Mouse (Mus musculus): Measurements from ENCODE around the gene Pcdh15. TPM values are rescaled to one million over a fixed set of nuclear protein-coding genes. Genes with fewer than 3 reads are reported as not detected.

Gene Pcdh15
- polyA plus RNA-seq, 1 experiment = 14.9 TPM

- TF ChIP-seq CTCF (IDR thresholded peaks at IDR 0.05; ENCODE audit: extremely low read depth, insufficient read depth, low read length) (no peak), POLR2A (IDR thresholded peaks at IDR 0.05; ENCODE audit: extremely low read depth, insufficient read depth, low read length) (no peak)
- Histone ChIP-seq H3K27ac (ENCODE audit: insufficient read depth, low read length) (no peak overlapping the region), H3K4me1 (ENCODE audit: control insufficient read depth, insufficient read depth, low read length) (no peaks in the 10 kb centered on the region), H3K4me3 (ENCODE audit: insufficient read depth, low read length) (no peak overlapping the region)
Observed at GRCm38 (mm10) chr10:73908568-73908967, 809.4 kb downstream of the Pcdh15 start.

GRCm38 (mm10) chr10:73915170-73915569 lies 816.0 kb downstream of the Pcdh15 start:
- TF ChIP-seq POLR2A (IDR thresholded peaks at IDR 0.05; ENCODE audit: extremely low read depth, insufficient read depth, low read length) (no peak), CTCF (IDR thresholded peaks at IDR 0.05; ENCODE audit: extremely low read depth, insufficient read depth, low read length) (no peak)
- H3K4me1 ChIP-seq (ENCODE audit: control insufficient read depth, insufficient read depth, low read length) = no peaks in the 10 kb centered on the region
- no peak overlapping the region for H3K4me3 ChIP-seq (ENCODE audit: insufficient read depth, low read length)
- H3K27ac ChIP-seq (ENCODE audit: insufficient read depth, low read length) = no peak overlapping the region

- TF ChIP-seq POLR2A (IDR thresholded peaks at IDR 0.05; ENCODE audit: extremely low read depth, insufficient read depth, low read length) (no peak), CTCF (IDR thresholded peaks at IDR 0.05; ENCODE audit: extremely low read depth, insufficient read depth, low read length) (peak; percentile 44; the same call in 1 of the 2 replicates)
- H3K4me1 ChIP-seq (ENCODE audit: control insufficient read depth, insufficient read depth, low read length) = no peaks in the 10 kb centered on the region
- no peak overlapping the region for H3K27ac ChIP-seq (ENCODE audit: insufficient read depth, low read length)
- no peak overlapping the region for H3K4me3 ChIP-seq (ENCODE audit: insufficient read depth, low read length)
Observed at GRCm38 (mm10) chr10:73921579-73921978, 822.4 kb downstream of the Pcdh15 start.

DNA sequence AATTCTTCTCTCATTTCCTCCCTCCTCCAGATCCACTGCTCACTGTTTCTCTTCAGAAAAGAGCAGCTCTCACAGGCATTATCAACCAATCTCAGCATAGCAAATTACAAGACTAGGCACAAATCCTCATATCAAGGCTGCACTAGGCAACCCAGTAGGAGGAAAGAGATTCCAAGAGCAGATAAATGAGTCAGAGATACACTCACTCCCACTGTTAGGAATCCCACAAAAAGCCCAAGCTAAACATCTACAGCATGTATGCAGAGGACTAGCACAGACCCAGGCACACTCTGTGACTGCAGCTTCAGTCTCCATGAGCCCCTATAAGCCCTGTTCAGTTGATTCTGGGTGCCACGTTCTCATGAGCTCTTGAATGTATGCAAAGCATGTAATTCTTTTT lies 829.5 kb downstream of the Pcdh15 start:
- peaks cover 1% of the 10 kb centered on the region; the same call in 1 of the 2 replicates for H3K4me1 ChIP-seq (ENCODE audit: control insufficient read depth, insufficient read depth, low read length)
- TF ChIP-seq CTCF (IDR thresholded peaks at IDR 0.05; ENCODE audit: extremely low read depth, insufficient read depth, low read length) (no peak), POLR2A (IDR thresholded peaks at IDR 0.05; ENCODE audit: extremely low read depth, insufficient read depth, low read length) (no peak)
- H3K27ac ChIP-seq (ENCODE audit: insufficient read depth, low read length) = no peak overlapping the region
- no peak overlapping the region for H3K4me3 ChIP-seq (ENCODE audit: insufficient read depth, low read length)

DNA sequence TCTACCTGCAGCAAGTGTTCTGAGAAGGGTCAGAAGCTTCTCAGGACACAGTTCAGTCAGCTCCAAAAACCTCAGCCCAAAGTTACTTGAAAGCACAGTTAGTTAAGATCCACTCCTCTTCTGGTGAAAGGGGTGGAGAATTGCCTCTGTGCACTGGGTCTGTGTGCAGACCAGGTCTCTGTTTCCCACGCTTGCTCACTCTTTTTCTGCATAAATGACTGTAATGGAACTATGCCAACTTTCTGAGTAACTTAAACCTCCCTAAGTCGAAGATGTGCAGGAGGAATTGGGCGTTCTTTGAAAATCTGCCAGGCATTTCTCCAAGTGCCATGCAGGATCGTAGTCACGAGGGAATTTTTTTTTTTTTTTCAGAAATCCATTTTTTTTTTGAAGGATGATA lies 830.6 kb downstream of the Pcdh15 start:
- Histone ChIP-seq H3K4me3 (ENCODE audit: insufficient read depth, low read length) (no peak overlapping the region), H3K27ac (ENCODE audit: insufficient read depth, low read length) (no peak overlapping the region), H3K4me1 (ENCODE audit: control insufficient read depth, insufficient read depth, low read length) (peaks cover 1% of the 10 kb centered on the region; the same call in 1 of the 2 replicates)
- no peak for TF ChIP-seq CTCF (IDR thresholded peaks at IDR 0.05; ENCODE audit: extremely low read depth, insufficient read depth, low read length)
- no peak for TF ChIP-seq POLR2A (IDR thresholded peaks at IDR 0.05; ENCODE audit: extremely low read depth, insufficient read depth, low read length)

GRCm38 (mm10) chr10:73931185-73931584 lies 832.0 kb downstream of the Pcdh15 start:
- TF ChIP-seq CTCF (IDR thresholded peaks at IDR 0.05; ENCODE audit: extremely low read depth, insufficient read depth, low read length) = no peak
- H3K4me3 ChIP-seq (ENCODE audit: insufficient read depth, low read length) = no peak overlapping the region
- peaks cover 1% of the 10 kb centered on the region; the same call in 1 of the 2 replicates for H3K4me1 ChIP-seq (ENCODE audit: control insufficient read depth, insufficient read depth, low read length)
- no peak overlapping the region for H3K27ac ChIP-seq (ENCODE audit: insufficient read depth, low read length)

DNA sequence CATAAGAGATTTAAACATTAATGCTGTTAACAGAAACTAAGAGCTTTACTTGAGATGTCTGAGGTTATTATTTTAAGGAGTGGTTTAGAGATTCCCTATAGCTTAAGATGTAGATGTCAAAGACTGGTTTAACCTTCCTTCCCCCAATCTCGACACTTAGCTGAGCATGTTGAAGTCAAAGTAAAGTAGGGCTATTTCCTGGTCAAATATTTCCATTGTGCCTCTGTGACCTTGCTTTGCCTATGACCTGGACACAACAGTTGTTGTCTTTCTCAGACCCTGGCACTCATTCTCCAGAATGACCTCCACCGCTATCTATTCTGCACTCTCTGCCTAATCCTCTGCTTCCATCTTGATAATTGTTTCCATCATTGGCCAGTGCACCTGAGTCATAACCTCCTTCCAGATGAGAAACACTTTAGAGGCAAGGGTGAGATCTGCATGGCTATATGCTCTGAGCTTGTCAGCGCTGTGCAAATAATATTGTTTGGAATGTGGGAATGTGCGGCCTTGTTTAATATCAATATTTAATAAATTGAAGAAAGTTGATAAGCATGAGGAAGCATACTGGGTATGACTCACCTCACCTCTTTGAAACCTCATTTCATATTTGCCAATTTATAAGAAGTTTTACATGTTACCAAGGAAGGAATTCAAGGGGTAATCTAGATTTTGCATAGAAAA lies 833.0 kb downstream of the Pcdh15 start:
- no peak overlapping the region for H3K4me3 ChIP-seq (ENCODE audit: insufficient read depth, low read length)
- TF ChIP-seq CTCF (IDR thresholded peaks at IDR 0.05; ENCODE audit: extremely low read depth, insufficient read depth, low read length) (no peak), POLR2A (IDR thresholded peaks at IDR 0.05; ENCODE audit: extremely low read depth, insufficient read depth, low read length) (no peak)
- peaks cover 1% of the 10 kb centered on the region; the same call in 1 of the 2 replicates for H3K4me1 ChIP-seq (ENCODE audit: control insufficient read depth, insufficient read depth, low read length)

DNA sequence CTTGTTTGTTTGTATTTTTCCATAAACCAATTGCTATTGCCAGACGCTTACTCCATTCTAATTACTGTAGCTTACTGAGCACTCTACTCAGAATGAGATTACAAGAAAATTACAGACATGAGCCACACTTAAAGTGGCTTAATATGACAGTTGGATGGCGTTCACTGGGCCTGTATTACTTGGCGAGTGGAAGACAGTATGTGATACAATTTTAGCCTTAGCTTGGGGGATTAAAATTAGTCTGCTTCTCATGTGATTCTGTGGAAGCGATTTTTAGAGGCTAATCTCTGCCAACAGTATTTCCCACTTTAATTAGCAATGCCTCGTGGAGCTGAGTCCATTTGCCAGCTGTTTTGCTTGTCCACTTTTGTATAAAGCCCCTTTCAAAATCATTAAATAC lies 837.0 kb downstream of the Pcdh15 start:
- Histone ChIP-seq H3K27ac (ENCODE audit: insufficient read depth, low read length) (no peak overlapping the region), H3K4me1 (ENCODE audit: control insufficient read depth, insufficient read depth, low read length) (no peaks in the 10 kb centered on the region), H3K4me3 (ENCODE audit: insufficient read depth, low read length) (no peak overlapping the region)
- TF ChIP-seq POLR2A (IDR thresholded peaks at IDR 0.05; ENCODE audit: extremely low read depth, insufficient read depth, low read length) (no peak), CTCF (IDR thresholded peaks at IDR 0.05; ENCODE audit: extremely low read depth, insufficient read depth, low read length) (no peak)

More for the DNA sequence above, 833.0 kb downstream of the Pcdh15 start:
- no peak overlapping the region for H3K27ac ChIP-seq (ENCODE audit: insufficient read depth, low read length)

DNA sequence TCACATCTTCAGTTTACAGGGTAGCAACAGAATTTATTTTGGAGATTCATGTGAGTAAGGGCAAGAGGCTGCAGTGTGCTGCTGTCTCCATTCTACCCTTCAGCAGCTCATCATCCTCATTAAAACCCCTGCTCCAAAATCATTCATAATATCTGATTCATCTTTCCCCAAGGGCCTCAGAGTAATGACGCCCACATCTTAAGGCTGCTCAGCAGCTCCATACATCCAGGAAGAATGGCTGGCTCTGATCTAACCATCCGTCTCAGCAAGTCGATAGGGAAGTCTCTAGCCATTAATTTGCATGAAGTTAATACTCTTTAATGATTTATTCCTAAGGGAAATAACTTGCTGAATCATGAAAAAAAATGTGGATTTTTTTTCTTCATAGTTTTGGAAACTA lies 839.8 kb downstream of the Pcdh15 start:
- Histone ChIP-seq H3K27ac (ENCODE audit: insufficient read depth, low read length) (no peak overlapping the region), H3K4me3 (ENCODE audit: insufficient read depth, low read length) (no peak overlapping the region), H3K4me1 (ENCODE audit: control insufficient read depth, insufficient read depth, low read length) (no peaks in the 10 kb centered on the region)
- TF ChIP-seq CTCF (IDR thresholded peaks at IDR 0.05; ENCODE audit: extremely low read depth, insufficient read depth, low read length) = no peak
- no peak for TF ChIP-seq POLR2A (IDR thresholded peaks at IDR 0.05; ENCODE audit: extremely low read depth, insufficient read depth, low read length)

DNA sequence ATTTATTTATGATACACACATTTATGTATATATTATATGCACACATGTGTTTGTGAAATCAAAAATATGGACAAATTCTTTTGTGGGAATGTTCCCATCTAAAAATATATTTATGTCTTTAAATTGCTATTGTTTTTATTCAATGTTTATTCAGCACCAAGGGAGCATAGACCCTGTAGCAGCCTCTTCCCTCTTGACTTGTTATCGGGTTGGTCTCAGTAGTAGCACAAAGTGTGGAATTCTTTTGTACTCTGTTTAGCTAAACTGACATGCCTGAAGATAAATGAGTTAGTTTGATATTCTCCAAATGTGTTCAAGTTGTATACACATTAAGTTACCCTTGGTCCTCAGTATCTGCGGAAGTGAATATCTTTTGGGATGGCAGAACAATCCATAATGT lies 848.7 kb downstream of the Pcdh15 start:
- H3K4me1 ChIP-seq (ENCODE audit: control insufficient read depth, insufficient read depth, low read length) = no peaks in the 10 kb centered on the region
- no peak overlapping the region for H3K4me3 ChIP-seq (ENCODE audit: insufficient read depth, low read length)
- H3K27ac ChIP-seq (ENCODE audit: insufficient read depth, low read length) = no peak overlapping the region
- TF ChIP-seq POLR2A (IDR thresholded peaks at IDR 0.05; ENCODE audit: extremely low read depth, insufficient read depth, low read length) (no peak), CTCF (IDR thresholded peaks at IDR 0.05; ENCODE audit: extremely low read depth, insufficient read depth, low read length) (no peak)
